In the genomic region with DNA sequence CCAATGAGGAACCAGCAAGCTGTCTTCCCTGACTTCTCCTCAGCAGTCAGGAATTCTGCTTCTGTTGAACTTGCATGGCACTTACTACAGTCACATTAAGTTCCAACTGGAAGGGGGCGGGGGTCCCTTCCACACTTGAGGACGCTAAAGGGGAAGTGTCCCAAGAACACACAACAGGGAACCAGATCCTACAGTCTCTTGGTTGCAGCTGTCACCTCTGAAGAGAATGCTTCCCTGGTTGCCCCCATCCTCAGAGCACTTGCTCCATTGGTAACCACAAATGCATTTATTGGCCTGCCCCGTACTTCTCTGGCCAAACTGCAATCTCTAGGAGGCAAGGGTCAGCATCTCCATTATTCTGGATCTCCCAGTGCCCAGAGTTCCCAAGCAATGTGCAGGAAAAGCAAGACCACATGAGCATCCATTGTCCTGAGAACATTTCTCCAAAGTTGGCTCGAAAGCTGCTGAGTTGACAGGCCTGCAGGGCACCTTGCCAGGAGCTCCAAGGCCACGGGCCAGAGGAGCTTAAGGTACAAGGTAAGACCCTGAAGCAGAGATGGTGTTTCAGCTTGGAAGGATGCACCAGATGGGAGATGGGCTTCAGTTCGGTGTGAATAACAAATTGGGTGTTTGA, we compare ENCODE assay signal across 10 mouse cellular contexts. TPM values are rescaled to one million over a fixed set of nuclear protein-coding genes. Genes with fewer than 3 reads are reported as not detected.
DNase-seq lines count a peak whose midpoint lies in the region; ATAC-seq and TF ChIP-seq lines count a peak whose summit lies in the region.
"Had no signal": no experiment of that assay in that cellular context is flagged by ENCODE, and none has a peak within 500 bp of the region (broad histone marks: within the 10 kb centered on the region; RNA-seq: fewer than 3 reads in every experiment).

No protein-coding gene starts in this region.

- TF ChIP-seq POLR2A in spleen, adult 2 months (IDR thresholded peaks at IDR 0.05; ENCODE audit: low read depth, low read length) = no peak
- no peak for TF ChIP-seq POLR2A in myocyte (IDR thresholded peaks at IDR 0.05; ENCODE audit: insufficient read length, low read depth)

- no peaks in the 10 kb centered on the region for H3K36me3 ChIP-seq in spleen, adult 2 months (ENCODE audit: control insufficient read depth, insufficient read depth, low read length)
- no peaks in the 10 kb centered on the region for H3K36me3 ChIP-seq in myocyte (ENCODE audit: control insufficient read depth, insufficient read depth)

- no peak for ATAC-seq in cerebellum, adult (ENCODE audit: insufficient number of reproducible peaks, low FRiP score, low TSS enrichment)

- H3ac ChIP-seq in myocyte (ENCODE audit: control insufficient read depth, insufficient read length) = no peak overlapping the region

- peak; percentile 72 for DNase-seq in cerebellum, adult 11-12 months
- DNase-seq in spleen, adult 2 months (ENCODE audit: low read depth in 1 of 2, low spot score in 2 of 2) = no peak
- no peak for DNase-seq in spleen, postnatal 14 days (ENCODE audit: low spot score in 2 of 2)
- DNase-seq in heart, postnatal 10 days = peak; percentile 77 to 78
- no peak for DNase-seq in embryo, embryonic 11 days
- no peak for DNase-seq in right cerebral cortex, adult 2 months (ENCODE audit: low spot score in 2 of 2)
- DNase-seq: right cerebral cortex, postnatal 4 days had no signal

- intact Hi-C loops in heart, postnatal 10 days (cut with DNase I) = no loop called here

- 71% methylated on average over 6 of the region's 6 CpGs for WGBS in spleen, adult 2 months

- no peak overlapping the region for H3K4me3 ChIP-seq in spleen, adult 2 months (ENCODE audit: extremely low read depth, insufficient read depth, insufficient read length)
- H3K4me3 ChIP-seq in myocyte = no peak overlapping the region
- H3K4me3 ChIP-seq: megakaryocyte, embryonic 14.5 days had no signal

- H3K27me3 ChIP-seq in spleen, adult 2 months (ENCODE audit: control insufficient read depth, insufficient read depth, low read length) = no peaks in the 10 kb centered on the region
- H3K27me3 ChIP-seq in myocyte (ENCODE audit: control insufficient read depth, insufficient read depth, insufficient read length) = no peaks in the 10 kb centered on the region
- H3K27me3 ChIP-seq: megakaryocyte, embryonic 14.5 days had no signal

- H3K4me1 ChIP-seq in spleen, adult 2 months (ENCODE audit: control insufficient read depth, insufficient read depth, insufficient read length) = peaks cover 23% of the 10 kb centered on the region; the same call in 1 of the 2 replicates

- H3K27ac ChIP-seq in spleen, adult 2 months (ENCODE audit: insufficient read depth, low read length) = peak overlapping the region; percentile 8; the same call in 1 of the 2 replicates

- H3K4me2 ChIP-seq in myocyte (ENCODE audit: low read depth) = no peak overlapping the region

- no peak for TF ChIP-seq CTCF in spleen, adult 2 months (IDR thresholded peaks at IDR 0.05; ENCODE audit: extremely low read depth, insufficient read depth, insufficient read length, insufficient replicate concordance)

- H3K79me2 ChIP-seq in myocyte (ENCODE audit: control insufficient read depth, insufficient read depth) = no peaks in the 10 kb centered on the region

TF ChIP-seq in myocyte, 11 proteins besides CTCF, POLR2A, EP300 and RAD21:
- TF ChIP-seq MYOD1 (IDR thresholded peaks at IDR 0.05; ENCODE audit: control insufficient read depth in 1 of 3, insufficient read length in 2 of 3, low read depth in 2 of 3) = peak in 2 of 3 experiments; percentile 12 to 31
- TF ChIP-seq TCF12 (IDR thresholded peaks at IDR 0.05; ENCODE audit: insufficient read depth, poor library complexity, severe bottlenecking) = no peak
- TF ChIP-seq E2F4 (IDR thresholded peaks at IDR 0.05; ENCODE audit: insufficient read depth) = no peak
- TF ChIP-seq USF1 (IDR thresholded peaks at IDR 0.05; ENCODE audit: low read depth) = no peak
- TF ChIP-seq MYOG (IDR thresholded peaks at IDR 0.05; ENCODE audit: control insufficient read depth in 1 of 3, insufficient read depth in 1 of 3, insufficient read length in 2 of 3, low read depth in 2 of 3) = peak in 1 of 3 experiments; percentile 59

RNA-seq across cellular contexts. Expression of a gene that starts 15.8 kb away (rescaled TPM):
- 152 and 168 TPM in 2 replicates for polyA plus RNA-seq in spleen, adult 2 months (2012; rRNA removed)
- 100 to 1,000 TPM in 1 of 2 experiments, 10 to 100 TPM in 1; 65.8 to 116 TPM for total RNA-seq in heart, postnatal 10 days (2021)
- 266 TPM for polyA plus RNA-seq in myocyte (2012; fragmentation: generic; extraction: Trizol)

RNA-seq across cellular contexts. Expression of a gene that starts 35.2 kb away (rescaled TPM):
- 11.9 and 12.0 TPM in 2 replicates for polyA plus RNA-seq in spleen, adult 2 months (2012; rRNA removed)
- total RNA-seq in heart, postnatal 10 days (2021) = 10 to 100 TPM; 20.8 to 22.8 TPM
- 36.7 TPM for polyA plus RNA-seq in myocyte (2012; fragmentation: generic; extraction: Trizol)

RNA-seq across cellular contexts. Expression of a gene that starts 35.5 kb away (rescaled TPM):
- polyA plus RNA-seq in spleen, adult 2 months (2012; rRNA removed) = 55.4 and 62.1 TPM in 2 replicates
- total RNA-seq in heart, postnatal 10 days (2021) = 10 to 100 TPM; 73.8 to 83.7 TPM
- 127 TPM for polyA plus RNA-seq in myocyte (2012; fragmentation: generic; extraction: Trizol)

Comparison
In these comparisons a context has a peak if more than half of its experiments do, and no peak if none do; other contexts are left out.
1. DNase-seq: peak in cerebellum, adult 11-12 months (single experiment) and heart, postnatal 10 days (2 of 2); none in spleen, adult 2 months (0 of 2), spleen, postnatal 14 days (0 of 2), embryo, embryonic 11 days (single experiment) and right cerebral cortex, adult 2 months (0 of 2).